Mouse (Mus musculus): ENCODE measurements around the gene Scarb2.

Gene Scarb2

DNA sequence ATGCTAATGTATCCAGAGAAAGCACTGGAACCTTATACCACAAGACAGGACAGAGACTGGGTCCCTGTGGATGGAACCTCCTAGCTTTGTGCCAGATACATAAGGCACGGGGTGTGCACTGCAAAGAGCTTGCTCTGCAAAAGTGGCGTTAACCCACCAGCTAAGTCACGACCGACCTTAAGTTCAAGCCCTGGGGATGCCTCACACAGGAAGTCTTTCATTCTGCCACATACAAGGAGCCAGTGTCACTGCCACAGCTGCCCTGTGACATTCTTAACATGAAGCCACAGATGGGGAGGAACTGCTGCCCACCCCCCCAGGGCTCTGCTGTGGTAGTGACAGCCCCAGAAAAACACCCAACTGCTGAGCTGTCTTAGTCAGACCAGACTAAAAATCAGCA lies 15.9 kb downstream of the Scarb2 start:
- peak; percentile 88 for DNase-seq

DNA sequence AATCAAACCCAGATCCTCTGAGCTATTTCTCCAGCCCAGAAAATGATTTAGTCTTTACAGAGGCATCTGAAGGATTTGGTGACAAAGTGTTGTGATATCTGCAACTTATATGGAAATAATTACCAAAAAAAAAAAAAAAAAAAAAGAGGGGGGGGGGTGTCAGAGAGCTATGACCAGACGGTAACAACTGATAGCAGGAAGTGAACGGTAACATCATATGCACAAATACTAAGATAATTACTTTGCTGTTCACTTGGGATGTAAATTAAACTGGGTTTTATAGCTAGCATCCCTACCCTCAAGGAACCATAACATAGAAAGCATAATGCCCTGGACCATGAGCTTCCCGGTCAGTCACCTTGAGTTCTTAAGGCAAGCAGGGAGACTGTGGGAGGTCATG lies 16.3 kb downstream of the Scarb2 start:
- no peak for DNase-seq

DNA sequence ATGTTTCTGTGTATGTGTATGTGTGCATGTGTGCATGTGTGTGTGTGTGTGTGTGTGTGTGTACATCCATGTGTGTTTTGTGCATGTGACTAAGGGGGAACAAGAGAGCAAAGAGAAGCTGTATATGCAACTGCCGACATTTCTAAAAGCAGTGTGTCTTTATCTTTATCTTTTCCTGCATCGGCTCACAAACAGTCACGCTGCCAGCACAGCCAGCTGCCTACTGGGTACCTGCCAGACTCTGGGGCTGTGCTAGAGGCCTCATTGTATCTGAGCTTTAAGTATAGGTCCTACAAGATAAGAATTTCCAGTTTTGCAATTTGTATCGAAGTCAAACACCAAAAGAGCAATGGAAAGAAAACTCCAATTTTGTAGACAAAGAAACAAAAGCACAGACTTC lies 17.1 kb downstream of the Scarb2 start:
- DNase-seq, result peak; percentile 73

DNA sequence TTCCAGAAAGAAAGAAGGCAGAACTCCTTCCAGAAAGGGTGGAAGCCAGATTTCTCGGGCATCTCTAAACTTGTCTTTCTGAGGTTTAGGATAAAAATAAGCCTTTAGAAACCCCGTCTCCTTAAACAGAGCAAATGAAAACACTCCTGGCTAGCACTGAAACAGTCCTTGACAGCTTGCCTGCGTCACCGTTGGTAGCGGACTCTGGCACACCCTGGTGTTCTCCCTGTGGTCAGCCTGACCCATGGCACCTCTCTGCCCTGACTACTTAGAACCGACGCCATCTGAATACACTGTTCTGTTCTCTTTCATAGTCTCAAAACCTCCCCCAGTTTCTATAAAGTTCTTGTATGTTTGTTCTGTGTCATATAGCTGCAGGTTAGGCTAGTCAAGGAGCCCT lies 17.7 kb downstream of the Scarb2 start:
- DNase-seq, result peak; percentile 94

DNA sequence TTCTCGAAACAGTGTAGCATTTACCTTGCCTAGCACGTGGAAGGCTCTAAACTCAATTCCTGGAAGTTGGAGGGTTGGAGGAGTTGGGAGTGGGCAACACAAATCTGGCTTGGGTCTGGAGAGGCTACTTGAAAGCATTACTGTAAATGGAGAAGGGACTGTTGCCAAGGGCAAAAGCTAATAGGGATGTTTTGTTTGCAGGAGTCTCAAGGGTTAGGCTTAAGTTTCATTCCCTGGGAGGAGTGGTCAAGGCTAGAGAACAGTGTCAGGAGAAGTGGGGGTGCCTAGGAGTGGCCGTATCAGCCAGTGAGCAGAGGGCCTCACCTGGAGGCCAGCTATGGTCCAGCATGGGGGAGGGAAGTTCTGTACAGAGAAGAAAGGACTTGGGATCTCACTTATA lies 18.2 kb downstream of the Scarb2 start:
- DNase-seq, result peak; percentile 78

DNA sequence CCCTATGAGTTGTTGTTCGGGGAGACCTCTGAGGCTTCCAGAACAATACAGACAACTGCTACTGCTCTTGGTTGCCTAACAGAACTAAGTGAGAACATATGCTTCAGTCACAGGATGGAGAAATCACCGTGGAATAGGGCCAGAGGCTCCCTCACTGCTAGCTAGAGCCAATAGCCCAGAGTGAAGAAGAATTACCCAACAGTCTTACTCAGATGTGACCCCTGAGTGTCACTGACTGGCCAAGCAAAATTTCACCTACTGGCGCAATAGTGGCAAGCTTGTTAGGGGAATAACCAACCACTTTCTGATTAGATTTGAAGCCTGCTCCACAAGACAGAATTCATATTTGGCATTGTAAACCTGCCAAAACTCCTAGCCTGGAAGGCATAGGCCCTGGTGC lies 19.9 kb downstream of the Scarb2 start:
- peak; percentile 95 for DNase-seq

DNA sequence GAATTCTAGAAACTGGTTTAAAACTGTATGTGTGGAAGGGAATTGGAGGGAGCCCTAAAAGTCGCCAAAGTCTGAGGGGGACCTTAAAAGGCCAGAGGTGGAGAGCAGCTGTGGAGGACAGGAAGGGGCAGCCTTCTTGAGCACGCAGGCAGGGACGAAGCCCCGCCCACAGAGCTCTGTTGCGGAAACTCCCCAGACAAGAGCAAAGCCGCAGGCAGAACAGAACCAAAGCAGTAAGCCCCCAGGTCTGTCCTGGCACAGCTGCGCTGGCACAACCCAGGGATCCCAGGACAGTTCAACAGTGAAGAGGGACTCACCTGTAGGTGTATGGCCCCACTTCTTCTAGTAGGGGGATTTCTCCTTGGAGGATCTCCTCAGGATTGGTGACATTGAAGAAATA lies 21.8 kb downstream of the Scarb2 start:
- peak; percentile 79 for DNase-seq

DNA sequence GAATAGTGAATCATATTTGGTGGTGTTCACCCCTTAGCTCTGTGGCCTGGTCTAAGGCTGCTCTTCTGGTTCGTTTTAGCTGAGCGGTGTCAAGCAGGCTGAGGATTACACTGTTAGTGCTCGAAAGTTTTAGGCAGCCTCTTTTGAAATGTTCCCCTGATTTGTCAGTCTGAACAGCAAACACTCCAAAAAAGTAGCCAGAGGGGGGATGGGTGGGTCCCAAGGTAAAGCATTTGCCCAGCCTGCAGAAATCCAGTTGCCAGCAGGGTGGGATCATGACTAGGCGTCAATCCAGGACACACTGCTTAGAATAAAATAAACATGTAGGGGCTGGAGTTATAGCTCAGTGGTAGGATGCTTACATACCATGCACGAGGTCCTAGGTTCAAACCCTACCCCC lies 33.8 kb downstream of the Scarb2 start:
- peak; percentile 44 for DNase-seq

DNA sequence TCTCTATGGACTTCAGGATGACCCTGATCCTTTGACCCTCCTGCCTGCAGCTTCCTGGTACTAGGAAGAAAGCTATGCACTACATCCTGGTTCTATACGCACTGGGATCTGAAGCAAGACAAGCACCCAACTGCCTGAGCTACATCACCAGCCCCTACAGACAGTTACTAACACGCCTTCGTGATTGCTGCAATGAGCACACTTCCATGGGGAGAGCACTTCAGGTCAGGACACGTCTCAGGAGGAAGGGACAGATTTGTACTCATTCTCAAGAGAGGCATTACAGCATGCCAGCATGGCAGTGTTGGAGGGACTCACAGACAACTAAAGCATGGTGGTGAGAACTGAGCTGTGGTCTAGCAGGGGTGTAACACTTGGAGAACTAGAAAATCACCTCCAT lies 35.1 kb downstream of the Scarb2 start:
- peak; percentile 49 for DNase-seq

DNA sequence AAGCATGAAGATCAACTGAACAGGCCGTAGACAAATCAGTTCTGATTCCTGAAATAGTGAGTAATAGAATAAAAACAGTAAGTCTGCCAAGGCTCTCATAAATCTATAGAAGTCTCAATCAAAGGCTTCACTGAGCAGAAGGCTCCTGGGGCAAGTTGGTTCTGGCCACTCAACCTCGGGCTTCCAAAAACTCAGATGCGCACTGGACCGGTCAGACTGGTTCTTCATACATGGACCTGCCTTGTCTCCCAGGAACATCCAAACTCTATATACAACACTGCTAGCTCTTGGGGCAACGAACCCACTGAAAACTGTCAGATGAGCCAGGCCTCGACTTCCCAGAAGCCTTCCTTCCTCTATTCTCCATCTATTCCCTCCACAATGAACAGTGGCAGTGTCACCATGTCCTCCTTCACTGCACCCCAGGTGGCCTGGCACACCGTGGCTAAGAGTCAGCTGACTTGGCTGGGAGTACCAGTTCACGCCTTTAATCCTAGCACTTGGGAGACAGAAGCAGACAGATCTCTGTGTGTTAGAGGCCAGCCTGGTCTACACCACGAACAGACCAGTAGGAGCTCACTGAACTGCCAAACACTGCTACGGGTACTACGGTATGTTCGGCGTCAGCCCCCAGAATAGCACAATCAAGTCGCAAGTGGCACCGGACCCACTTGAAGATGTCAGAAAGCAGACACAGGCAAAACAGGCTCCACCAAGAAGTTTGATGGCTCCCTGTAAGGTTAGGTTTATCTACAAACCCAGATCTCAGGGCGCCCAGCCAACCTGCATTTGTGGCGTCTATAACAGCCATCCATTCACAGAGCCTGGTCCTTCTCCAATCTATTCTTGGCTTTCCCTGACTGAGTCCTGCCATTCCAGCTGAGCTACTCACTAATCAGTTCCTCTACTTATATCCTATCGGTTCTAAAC lies 37.2 kb downstream of the Scarb2 start:
- DNase-seq, result peak; percentile 87

DNA sequence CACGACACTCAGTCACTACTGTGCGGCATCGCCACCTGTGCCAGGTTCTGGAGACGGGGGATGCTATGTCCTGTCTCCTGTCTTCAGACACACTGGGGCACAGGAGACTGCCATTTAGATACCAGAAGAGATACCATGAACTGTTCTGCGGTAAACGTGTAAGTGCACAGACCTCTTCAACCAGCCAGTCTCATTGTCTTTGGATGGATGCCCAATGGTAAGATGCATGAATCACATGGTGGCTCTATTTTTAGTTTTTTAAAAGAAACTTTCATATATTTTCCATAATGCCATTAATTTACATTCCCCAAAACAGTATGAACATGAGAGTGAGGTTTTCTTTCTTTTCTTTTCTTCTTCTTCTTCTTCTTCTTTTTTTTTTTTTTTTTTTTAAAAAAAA lies 38.4 kb downstream of the Scarb2 start:
- DNase-seq, result no peak

DNA sequence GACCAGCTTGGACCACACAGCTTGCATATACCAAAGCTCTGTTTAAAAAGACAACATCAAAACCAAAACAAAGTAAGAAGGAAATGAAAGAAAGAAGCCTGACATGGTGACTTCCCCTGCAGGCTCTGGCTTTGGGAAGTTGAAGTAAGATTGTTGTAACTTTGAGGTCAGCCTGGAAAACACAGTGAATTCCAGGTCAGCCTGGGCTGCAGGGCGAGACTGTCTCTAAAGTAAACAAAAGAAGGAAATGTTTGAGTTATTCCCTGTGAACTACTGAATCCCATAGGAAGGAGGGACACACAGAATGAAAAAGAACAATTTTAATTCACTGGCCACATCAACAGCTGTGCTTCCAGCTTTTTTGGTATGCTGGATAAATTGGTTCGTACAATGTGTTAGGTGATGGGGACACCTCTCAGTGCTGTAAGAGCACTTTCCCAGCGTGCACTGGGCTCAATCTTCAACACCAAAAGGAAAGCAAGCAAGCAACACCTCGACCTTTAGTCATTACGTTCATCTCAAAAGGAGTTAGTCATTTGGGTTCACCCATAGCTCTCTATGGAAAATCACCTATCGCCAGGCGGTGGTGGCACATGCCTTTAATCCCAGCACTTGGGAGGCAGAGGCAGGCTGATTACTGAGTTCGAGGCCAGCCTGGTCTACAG lies 39.4 kb downstream of the Scarb2 start:
- DNase-seq, result peak; percentile 90

DNA sequence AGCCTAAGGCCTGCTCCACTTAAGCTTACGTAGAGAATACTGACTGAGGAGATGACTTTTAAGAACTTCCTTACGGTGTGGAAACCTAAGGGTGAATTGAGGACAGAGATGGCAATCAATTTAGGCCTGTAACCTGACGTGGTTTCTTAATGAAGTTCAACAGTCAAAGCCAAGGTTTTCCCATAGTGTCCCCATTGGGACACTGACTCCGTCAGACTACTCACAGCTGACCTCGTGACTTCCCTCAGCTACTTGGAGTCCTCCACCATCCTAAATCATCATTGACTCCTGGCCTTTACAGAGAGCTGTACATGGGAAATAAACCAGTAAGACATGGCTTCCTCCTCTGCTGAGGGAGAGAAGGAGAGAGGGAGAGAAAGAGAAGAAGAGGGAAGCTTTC lies 41.1 kb downstream of the Scarb2 start:
- peak; percentile 82 for DNase-seq

DNA sequence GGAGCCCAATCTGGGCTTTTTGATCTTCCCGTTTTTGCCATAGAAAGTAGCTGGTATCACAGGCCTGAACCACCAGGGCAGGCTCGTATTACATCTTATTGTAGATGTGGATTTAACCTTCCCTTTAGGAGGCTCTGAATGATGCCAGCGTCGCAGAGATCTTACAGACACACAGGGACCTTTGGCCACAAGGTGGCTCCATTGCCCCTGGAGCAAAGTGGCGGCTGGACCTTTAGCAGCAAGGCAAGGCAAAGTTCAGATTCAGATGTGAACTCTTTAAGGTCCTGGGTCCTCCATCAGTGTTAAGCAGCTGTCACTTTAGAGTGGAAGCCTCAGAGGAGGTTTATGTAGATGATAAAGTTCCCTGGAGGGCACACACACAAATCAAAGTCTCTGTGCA lies 45.3 kb downstream of the Scarb2 start:
- peak; percentile 88 for DNase-seq

DNA sequence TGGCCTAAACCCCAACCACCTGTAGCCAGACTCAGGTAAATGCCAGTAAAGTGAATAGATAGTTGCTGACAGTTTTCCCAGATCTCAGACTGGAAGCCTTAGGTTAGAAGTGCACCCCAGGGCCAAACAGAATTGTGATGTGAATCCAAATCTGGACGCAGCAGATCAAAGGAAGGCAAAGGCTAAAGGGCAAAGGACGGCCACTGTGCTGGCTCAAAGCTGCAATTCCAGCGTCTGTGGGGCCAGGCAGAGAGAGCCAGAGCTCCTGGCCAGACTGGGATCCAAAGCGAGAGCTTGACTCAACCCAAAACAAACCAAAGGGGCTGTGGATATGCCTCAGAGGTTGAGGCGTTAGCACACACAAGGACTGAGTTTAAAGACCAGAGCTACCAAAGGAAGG lies 47.9 kb downstream of the Scarb2 start:
- DNase-seq, result peak; percentile 64

DNA sequence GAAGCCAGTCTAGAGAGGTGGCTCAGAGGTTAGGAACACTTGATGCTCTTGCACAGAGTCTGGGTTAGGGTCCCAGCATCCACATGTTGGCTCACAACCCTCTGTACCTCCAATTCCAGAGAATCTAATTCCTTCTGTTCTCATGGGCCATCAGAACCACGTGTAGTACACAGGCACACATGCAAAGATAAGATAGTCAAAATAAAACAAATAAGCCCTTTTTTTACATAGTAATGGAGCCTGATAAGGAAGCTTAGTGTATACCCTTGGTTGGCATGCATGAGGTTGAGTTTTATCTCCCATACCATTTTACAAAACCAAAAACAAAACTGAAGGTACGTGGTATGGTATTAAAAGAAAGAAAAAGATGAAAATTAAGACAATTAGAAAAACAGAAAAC lies 49.2 kb downstream of the Scarb2 start:
- peak; percentile 71 for DNase-seq

DNA sequence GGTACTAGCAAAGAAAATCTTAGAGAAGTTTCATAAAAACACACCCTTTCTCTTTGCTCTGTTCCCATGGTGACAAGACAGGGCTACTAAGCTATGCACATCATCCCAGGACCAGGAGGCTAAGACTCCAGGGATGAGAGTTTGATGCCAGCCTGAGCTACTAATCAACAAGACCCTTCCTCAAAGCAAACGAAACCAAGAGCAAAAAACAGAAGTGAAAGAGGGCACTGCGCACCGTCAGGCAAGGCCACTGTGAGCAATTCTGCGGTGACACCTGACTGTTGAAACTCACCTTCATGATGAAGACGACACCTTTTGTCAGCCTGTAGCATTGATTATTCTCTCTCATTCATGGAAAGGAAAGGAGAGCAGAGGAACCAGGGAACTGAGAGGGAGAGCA lies 53.8 kb downstream of the Scarb2 start:
- peak; percentile 73 for DNase-seq

DNA sequence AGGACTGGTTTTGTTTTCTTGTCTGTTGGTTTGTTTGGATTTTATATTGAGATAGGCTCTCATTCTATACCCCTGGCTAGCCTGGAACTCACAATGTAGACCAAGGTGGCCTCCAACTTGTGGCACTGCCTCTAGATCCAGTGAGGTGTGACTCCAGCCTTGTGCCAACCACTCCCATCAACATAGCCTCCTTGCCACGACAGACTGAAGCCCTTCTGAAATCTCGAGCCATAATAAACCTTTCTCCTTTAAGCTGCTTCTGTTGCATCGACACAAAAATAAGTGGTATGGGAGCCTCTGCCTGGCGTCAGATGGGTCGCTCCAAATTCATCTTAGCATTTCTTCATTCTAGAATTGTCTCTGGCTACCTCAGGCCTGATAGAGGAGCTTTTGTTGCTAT lies 59.9 kb downstream of the Scarb2 start:
- peak; percentile 63 for DNase-seq

DNA sequence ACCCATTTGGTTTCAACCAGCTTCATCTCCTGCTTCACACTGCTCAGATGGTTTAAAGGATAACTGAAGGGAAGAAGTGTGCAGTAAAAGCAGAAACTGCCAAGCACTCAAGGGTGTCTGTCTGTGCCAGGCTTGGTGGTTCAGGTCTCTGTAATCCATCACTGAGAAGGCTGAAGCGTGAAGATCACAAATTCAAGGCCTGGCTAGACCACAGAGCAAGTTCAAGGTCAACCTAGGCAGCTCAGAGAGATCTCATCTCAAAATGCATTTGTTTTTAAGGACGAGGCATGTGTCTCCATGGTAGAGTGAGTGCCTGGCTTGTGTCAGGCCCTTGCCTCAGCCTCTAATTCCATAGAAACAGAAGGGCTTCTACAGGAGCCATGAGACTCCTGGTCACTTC lies 61.6 kb downstream of the Scarb2 start:
- no peak for DNase-seq

DNA sequence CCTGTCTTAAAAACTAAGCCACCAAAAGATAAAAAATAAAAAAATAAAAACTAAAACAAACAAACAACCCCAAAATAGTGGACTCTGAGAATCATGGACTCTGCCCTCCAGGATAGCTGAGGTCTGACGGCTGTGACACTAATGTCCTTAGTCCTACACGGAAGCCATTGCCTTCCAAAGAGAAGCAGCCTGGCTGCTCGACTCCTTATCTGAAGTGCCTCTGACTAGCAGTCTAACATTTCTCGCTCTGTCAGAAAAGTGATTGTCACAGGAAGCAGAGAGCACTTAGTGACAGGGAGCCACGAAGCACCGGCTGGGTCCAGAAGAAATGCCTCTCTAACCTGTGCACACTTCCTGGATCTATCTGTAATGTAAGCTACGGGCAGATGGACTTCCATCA lies 63.7 kb downstream of the Scarb2 start:
- peak; percentile 86 for DNase-seq

DNA sequence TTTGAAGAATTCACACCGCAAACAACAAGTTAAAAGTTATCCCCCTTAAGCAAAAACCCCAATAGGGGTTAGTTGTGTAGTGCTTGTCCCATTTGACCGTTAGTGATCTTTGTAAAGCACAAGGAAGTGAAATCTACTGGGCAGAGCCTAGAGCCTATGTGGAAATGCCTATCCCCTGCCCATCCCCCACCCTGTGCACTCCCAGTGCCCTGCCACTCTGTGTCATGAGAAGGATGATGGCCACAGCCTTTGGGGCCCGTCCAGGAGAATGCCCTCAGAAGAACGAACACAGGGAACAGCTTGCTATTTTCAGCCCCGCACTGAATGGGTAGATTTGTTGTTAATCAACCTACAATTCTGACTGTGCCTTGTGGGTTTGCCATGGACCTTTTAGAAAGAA lies 65.1 kb downstream of the Scarb2 start:
- peak; percentile 97 for DNase-seq

DNA sequence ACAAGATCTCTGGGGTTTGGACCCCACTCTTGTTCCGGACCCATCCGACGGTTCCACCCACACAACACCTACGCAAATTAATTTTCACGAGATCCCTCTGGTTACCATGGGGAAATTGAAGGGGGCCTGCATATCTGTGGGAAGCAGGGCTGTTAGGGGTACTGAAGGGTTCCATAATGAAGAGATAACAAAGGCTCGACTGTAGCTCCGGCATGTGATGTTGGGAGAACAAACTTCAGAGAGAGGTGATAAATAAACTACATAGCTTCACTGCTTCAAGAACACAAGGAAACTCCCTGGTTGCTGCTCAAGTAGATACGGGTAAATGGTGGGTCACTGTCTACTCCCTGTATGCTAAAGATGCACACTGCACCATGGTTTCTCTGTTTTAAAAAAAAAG lies 68.1 kb downstream of the Scarb2 start:
- no peak for DNase-seq

DNA sequence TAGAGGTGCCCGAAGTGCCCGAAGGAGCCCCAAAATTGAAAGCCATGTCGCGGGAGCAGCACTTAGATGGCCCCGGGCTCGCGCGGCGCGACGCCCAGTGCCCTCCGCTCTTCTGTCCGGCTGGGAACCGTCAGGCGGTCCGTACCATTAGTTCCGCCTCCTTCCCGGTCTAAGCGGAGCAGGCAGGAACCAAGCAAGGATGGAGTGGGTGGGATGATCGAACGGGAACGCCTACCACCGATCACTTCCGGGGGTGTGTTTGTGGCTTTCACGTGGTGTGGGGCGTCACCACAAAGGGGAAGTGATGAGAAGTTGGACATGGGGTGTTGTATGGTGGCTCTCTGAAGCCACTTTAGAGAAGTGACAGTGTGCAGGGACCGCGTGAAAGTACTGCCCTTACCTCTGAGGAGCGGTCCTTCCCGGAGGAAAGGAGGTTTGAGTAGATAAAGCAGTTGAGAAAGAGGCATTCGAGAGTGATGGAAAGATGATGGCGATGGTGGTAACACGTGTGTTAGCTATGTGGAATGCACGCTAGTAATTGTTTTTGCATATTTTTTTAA lies 71.5 kb downstream of the Scarb2 start, which contains the start of gene Nup54:
Gene Nup54, minus strand, starts transcription at position 195 of the 560 bp plus-strand sequence.
- DNase-seq, result peak; percentile 100

DNA sequence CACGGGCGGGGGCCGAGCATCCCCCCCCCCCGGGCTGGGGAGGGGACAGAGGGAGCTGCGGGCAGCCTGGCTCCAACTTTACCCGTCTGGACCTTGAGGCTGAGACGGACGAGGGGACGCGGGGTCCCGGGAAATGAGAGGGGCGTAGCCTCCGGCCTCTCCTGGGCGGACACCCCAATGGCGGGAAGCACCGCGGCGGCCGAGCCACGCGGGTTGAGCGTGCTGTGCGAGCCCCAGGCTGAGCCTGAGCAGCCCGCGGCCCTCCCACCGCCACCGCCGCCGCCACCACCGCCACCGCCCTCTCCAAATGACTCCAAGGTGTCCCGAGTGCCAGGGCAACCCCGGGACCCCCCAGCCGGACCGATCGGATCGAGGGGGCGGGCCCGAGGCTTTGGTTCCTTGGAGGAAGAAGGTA lies 72.1 kb downstream of the Scarb2 start:
- DNase-seq, result no peak
